Mouse (Mus musculus): Measurements from ENCODE around the gene Pla2g3. TPM values are rescaled to one million over a fixed set of nuclear protein-coding genes. Genes with fewer than 3 reads are reported as not detected.

Gene Pla2g3
- polyA plus RNA-seq, 1 experiment from 2014 or later: 0.64 TPM

DNA sequence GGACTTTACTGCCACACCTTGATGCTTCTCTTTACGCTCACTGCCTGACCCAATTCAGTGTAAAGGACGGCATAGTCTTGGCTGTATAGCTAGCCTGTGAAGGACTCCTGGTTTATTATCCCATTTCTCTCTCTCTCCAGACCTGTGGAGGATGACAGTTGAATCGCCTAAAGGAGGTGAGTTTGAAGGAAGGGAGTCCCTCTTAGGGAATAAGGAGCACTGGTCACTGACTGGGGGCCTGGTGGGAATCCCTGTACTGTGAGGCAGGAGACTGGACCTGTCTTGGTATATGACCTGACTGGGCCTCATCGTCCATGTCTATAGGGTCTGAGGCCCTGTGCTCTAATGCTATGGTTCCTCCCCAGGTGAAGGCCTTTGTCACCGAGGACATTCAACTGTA lies 28.0 kb downstream of the Pla2g3 start:
- ATAC-seq (ENCODE audit: low FRiP score): no peak
- Histone ChIP-seq H3K27me3 (peaks cover 37% of the 10 kb centered on the region), H3K4me1 (peaks cover 23% of the 10 kb centered on the region), H3K27ac (no peak overlapping the region), H3K4me3 (replicated peaks) (no peak overlapping the region), H3K4me2 (no peak overlapping the region), H3K36me3 (replicated peaks) (peaks cover 10% of the 10 kb centered on the region), H3K9me3 (no peaks in the 10 kb centered on the region), H3K9ac (no peak overlapping the region)
- WGBS: 82% methylated on average over 5 of the region's 5 CpGs

GRCm38 (mm10) chr11:3516859-3517845 lies 29.1 kb downstream of the Pla2g3 start:
- H3K36me3 ChIP-seq (replicated peaks): peaks cover 20% of the 10 kb centered on the region
- peak overlapping the region; percentile 41 for H3K4me3 ChIP-seq (replicated peaks)
- no peaks in the 10 kb centered on the region for H3K9me3 ChIP-seq
- WGBS: under 1% methylated on average over 50 of the region's 50 CpGs
- peaks cover 37% of the 10 kb centered on the region for H3K27me3 ChIP-seq
- H3K27ac ChIP-seq: no peak overlapping the region
- H3K4me1 ChIP-seq: peaks cover 23% of the 10 kb centered on the region
- H3K9ac ChIP-seq: peak overlapping the region; percentile 42
- ATAC-seq (ENCODE audit: low FRiP score): no peak
- H3K4me2 ChIP-seq: peak overlapping the region; percentile 80

GRCm38 (mm10) chr11:3517846-3518732 lies 30.0 kb downstream of the Pla2g3 start:
- H3K4me3 ChIP-seq (replicated peaks): peak overlapping the region; percentile 41
- H3K27me3 ChIP-seq: peaks cover 37% of the 10 kb centered on the region

DNA sequence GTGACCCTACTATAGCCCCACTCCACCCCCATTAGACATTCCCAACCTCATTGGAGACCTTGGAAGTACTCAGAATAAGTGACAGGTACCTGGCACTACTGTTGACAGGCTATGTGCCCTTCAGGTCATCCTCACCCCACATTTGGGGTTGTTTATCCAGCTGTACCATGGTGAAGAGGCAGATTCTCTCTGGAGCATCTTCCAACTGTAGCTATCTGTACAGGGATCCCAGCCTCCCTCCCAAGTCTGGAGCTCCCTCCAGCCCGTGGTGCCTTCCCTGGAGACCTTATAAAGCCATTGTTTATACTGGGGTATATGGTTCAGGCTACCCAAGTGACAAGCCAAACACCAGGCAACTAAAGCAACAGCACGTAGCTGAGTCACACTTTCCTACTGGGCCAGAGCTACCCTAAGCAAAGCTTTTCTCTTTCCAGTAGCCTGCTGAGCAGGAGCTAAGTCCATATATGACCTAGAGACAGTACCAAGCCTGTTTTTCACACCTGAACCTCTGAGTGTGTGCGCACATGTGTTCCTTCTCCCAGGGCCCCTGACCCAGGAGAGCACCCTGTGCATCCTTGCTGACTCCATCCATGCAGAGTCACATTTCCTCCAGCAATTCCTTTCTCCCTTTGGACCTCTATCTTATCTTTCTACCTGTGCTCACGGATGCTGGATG lies 31.1 kb downstream of the Pla2g3 start:
- H3K4me2 ChIP-seq: no peak overlapping the region
- no peak for ATAC-seq (ENCODE audit: low FRiP score)
- no peak overlapping the region for H3K9ac ChIP-seq
- peaks cover 37% of the 10 kb centered on the region for H3K36me3 ChIP-seq (replicated peaks)
- peaks cover 21% of the 10 kb centered on the region for H3K4me1 ChIP-seq
- no peak overlapping the region for H3K27ac ChIP-seq
- no peak overlapping the region for H3K4me3 ChIP-seq (replicated peaks)
- 85% methylated on average over 4 of the region's 4 CpGs for whole genome bisulfite sequencing
- no peaks in the 10 kb centered on the region for H3K9me3 ChIP-seq
- peaks cover 37% of the 10 kb centered on the region for H3K27me3 ChIP-seq

More at GRCm38 (mm10) chr11:3517846-3518732, 30.0 kb downstream of the Pla2g3 start:
- Histone ChIP-seq H3K27ac (no peak overlapping the region), H3K9ac (peak overlapping the region; percentile 42; the same call in 1 of the 2 replicates), H3K9me3 (no peaks in the 10 kb centered on the region), H3K4me2 (peak overlapping the region; percentile 80), H3K36me3 (replicated peaks) (peaks cover 29% of the 10 kb centered on the region), H3K4me1 (peaks cover 23% of the 10 kb centered on the region)
- ATAC-seq (ENCODE audit: low FRiP score): no peak
- WGBS: 63% methylated on average over 13 of the region's 13 CpGs

- Histone ChIP-seq H3K36me3 (replicated peaks) (peaks cover 44% of the 10 kb centered on the region), H3K4me2 (no peak overlapping the region), H3K27ac (no peak overlapping the region), H3K4me3 (replicated peaks) (no peak overlapping the region), H3K4me1 (peaks cover 17% of the 10 kb centered on the region), H3K9ac (no peak overlapping the region), H3K27me3 (peaks cover 35% of the 10 kb centered on the region), H3K9me3 (no peaks in the 10 kb centered on the region)
- whole genome bisulfite sequencing: 84% methylated on average over 11 of the region's 11 CpGs
- no peak for ATAC-seq (ENCODE audit: low FRiP score)
Measured at GRCm38 (mm10) chr11:3519756-3520398, 31.8 kb downstream of the Pla2g3 start.

GRCm38 (mm10) chr11:3520919-3521318 lies 32.8 kb downstream of the Pla2g3 start:
- Histone ChIP-seq H3K4me3 (replicated peaks) (no peak overlapping the region), H3K36me3 (replicated peaks) (peaks cover 52% of the 10 kb centered on the region), H3K9ac (no peak overlapping the region), H3K27me3 (peaks cover 24% of the 10 kb centered on the region), H3K9me3 (no peaks in the 10 kb centered on the region), H3K4me2 (no peak overlapping the region), H3K27ac (no peak overlapping the region), H3K4me1 (peaks cover 14% of the 10 kb centered on the region)
- no peak for ATAC-seq (ENCODE audit: low FRiP score)
- 87% methylated on average over 14 of the region's 14 CpGs for WGBS

- H3K4me3 ChIP-seq (replicated peaks): no peak overlapping the region
- H3K4me2 ChIP-seq: no peak overlapping the region
- no peak for ATAC-seq (ENCODE audit: low FRiP score)
- no peaks in the 10 kb centered on the region for H3K9me3 ChIP-seq
- WGBS: 86% methylated on average over 23 of the region's 23 CpGs
- H3K27me3 ChIP-seq: peaks cover 17% of the 10 kb centered on the region
- H3K9ac ChIP-seq: no peak overlapping the region
- peaks cover 53% of the 10 kb centered on the region for H3K36me3 ChIP-seq (replicated peaks)
- H3K27ac ChIP-seq: no peak overlapping the region
- H3K4me1 ChIP-seq: peaks cover 14% of the 10 kb centered on the region
Measured at GRCm38 (mm10) chr11:3521339-3522224, 33.5 kb downstream of the Pla2g3 start.

- no peak overlapping the region for H3K4me2 ChIP-seq
- 93% methylated on average over 17 of the region's 17 CpGs for WGBS
- H3K27ac ChIP-seq: no peak overlapping the region
- peaks cover 5% of the 10 kb centered on the region for H3K4me1 ChIP-seq
- H3K4me3 ChIP-seq (replicated peaks): no peak overlapping the region
- no peaks in the 10 kb centered on the region for H3K9me3 ChIP-seq
- peaks cover 60% of the 10 kb centered on the region for H3K36me3 ChIP-seq (replicated peaks)
- no peak for ATAC-seq (ENCODE audit: low FRiP score)
- H3K27me3 ChIP-seq: peaks cover 9% of the 10 kb centered on the region
- H3K9ac ChIP-seq: no peak overlapping the region
Measured at GRCm38 (mm10) chr11:3522285-3523000, 34.4 kb downstream of the Pla2g3 start.

- ATAC-seq (ENCODE audit: low FRiP score): no peak
- Histone ChIP-seq H3K4me2 (no peak overlapping the region), H3K9ac (no peak overlapping the region), H3K36me3 (replicated peaks) (peaks cover 73% of the 10 kb centered on the region), H3K4me1 (no peaks in the 10 kb centered on the region), H3K27ac (no peak overlapping the region), H3K9me3 (no peaks in the 10 kb centered on the region), H3K27me3 (no peaks in the 10 kb centered on the region), H3K4me3 (replicated peaks) (no peak overlapping the region)
- 78% methylated on average over 7 of the region's 7 CpGs for WGBS
Measured at GRCm38 (mm10) chr11:3523840-3524582, 35.9 kb downstream of the Pla2g3 start.

DNA sequence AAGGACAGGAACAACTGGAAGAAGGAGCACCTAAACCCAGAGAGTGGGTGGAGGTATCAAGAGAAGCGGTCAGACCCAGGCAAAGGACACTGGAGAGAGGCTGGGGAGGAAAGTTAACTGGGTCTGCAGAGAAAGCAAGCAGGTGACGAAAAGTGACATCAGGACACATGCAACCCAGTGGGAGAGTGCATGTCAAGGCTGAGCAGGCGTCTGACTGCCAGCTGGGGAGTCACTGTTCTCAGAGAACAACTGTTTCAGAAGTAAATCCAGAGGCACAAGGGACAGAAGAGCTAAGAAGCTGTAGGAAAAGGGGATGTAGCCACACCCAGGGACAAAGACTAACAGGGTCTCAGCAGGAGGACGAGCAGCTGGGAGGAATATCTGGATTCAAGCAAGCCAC lies 37.5 kb downstream of the Pla2g3 start:
- Histone ChIP-seq H3K9ac (no peak overlapping the region), H3K4me1 (no peaks in the 10 kb centered on the region), H3K4me3 (replicated peaks) (no peak overlapping the region), H3K4me2 (no peak overlapping the region), H3K27ac (no peak overlapping the region), H3K27me3 (no peaks in the 10 kb centered on the region), H3K9me3 (no peaks in the 10 kb centered on the region), H3K36me3 (replicated peaks) (peaks cover 83% of the 10 kb centered on the region)
- WGBS: 84% methylated on average over 4 of the region's 4 CpGs
- no peak for ATAC-seq (ENCODE audit: low FRiP score)
